Mouse (Mus musculus): ENCODE measurements around the gene Tmem211.

The Tmem211 gene

GRCm38 (mm10) chr5:113281557-113281956 is 54.8 kb downstream of the Tmem211 start:
- H3K27me3 ChIP-seq (ENCODE audit: control insufficient read depth, insufficient read depth, low read length, poor library complexity, severe bottlenecking) = no peaks in the 10 kb centered on the region
- no peaks in the 10 kb centered on the region for H3K36me3 ChIP-seq (ENCODE audit: control insufficient read depth, insufficient read depth, low read length, poor library complexity, severe bottlenecking)
- no peak for DNase-seq (ENCODE audit: low read depth, low spot score)

GRCm38 (mm10) chr5:113283726-113284125 is 57.0 kb downstream of the Tmem211 start:
- peak; percentile 63 for DNase-seq (ENCODE audit: low read depth, low spot score)
- Histone ChIP-seq H3K27me3 (ENCODE audit: control insufficient read depth, insufficient read depth, low read length, poor library complexity, severe bottlenecking) (no peaks in the 10 kb centered on the region), H3K36me3 (ENCODE audit: control insufficient read depth, insufficient read depth, low read length, poor library complexity, severe bottlenecking) (no peaks in the 10 kb centered on the region)

- DNase-seq (ENCODE audit: low read depth, low spot score) = no peak
- Histone ChIP-seq H3K27me3 (ENCODE audit: control insufficient read depth, insufficient read depth, low read length, poor library complexity, severe bottlenecking) (no peaks in the 10 kb centered on the region), H3K36me3 (ENCODE audit: control insufficient read depth, insufficient read depth, low read length, poor library complexity, severe bottlenecking) (no peaks in the 10 kb centered on the region)
Observed at GRCm38 (mm10) chr5:113285541-113285940, 58.8 kb downstream of the Tmem211 start.

- DNase-seq (ENCODE audit: low read depth, low spot score) = no peak
- H3K36me3 ChIP-seq (ENCODE audit: control insufficient read depth, insufficient read depth, low read length, poor library complexity, severe bottlenecking) = no peaks in the 10 kb centered on the region
- no peaks in the 10 kb centered on the region for H3K27me3 ChIP-seq (ENCODE audit: control insufficient read depth, insufficient read depth, low read length, poor library complexity, severe bottlenecking)
Observed at GRCm38 (mm10) chr5:113286048-113286447, 59.3 kb downstream of the Tmem211 start.

- no peaks in the 10 kb centered on the region for H3K27me3 ChIP-seq (ENCODE audit: control insufficient read depth, insufficient read depth, low read length, poor library complexity, severe bottlenecking)
- DNase-seq (ENCODE audit: low read depth, low spot score) = peak; percentile 39
- no peaks in the 10 kb centered on the region for H3K36me3 ChIP-seq (ENCODE audit: control insufficient read depth, insufficient read depth, low read length, poor library complexity, severe bottlenecking)
Observed at GRCm38 (mm10) chr5:113286591-113287520, 60.1 kb downstream of the Tmem211 start.

GRCm38 (mm10) chr5:113287762-113288161 is 61.1 kb downstream of the Tmem211 start:
- H3K36me3 ChIP-seq (ENCODE audit: control insufficient read depth, insufficient read depth, low read length, poor library complexity, severe bottlenecking) = no peaks in the 10 kb centered on the region

GRCm38 (mm10) chr5:113288490-113288889 is 61.8 kb downstream of the Tmem211 start:
- no peak for DNase-seq (ENCODE audit: low read depth, low spot score)
- no peaks in the 10 kb centered on the region for H3K36me3 ChIP-seq (ENCODE audit: control insufficient read depth, insufficient read depth, low read length, poor library complexity, severe bottlenecking)
- H3K27me3 ChIP-seq (ENCODE audit: control insufficient read depth, insufficient read depth, low read length, poor library complexity, severe bottlenecking) = no peaks in the 10 kb centered on the region

More at GRCm38 (mm10) chr5:113287762-113288161, 61.1 kb downstream of the Tmem211 start:
- H3K27me3 ChIP-seq (ENCODE audit: control insufficient read depth, insufficient read depth, low read length, poor library complexity, severe bottlenecking) = no peaks in the 10 kb centered on the region
- no peak for DNase-seq (ENCODE audit: low read depth, low spot score)
